ENCODE assay signal across 8 mouse cellular contexts in the genomic region with DNA sequence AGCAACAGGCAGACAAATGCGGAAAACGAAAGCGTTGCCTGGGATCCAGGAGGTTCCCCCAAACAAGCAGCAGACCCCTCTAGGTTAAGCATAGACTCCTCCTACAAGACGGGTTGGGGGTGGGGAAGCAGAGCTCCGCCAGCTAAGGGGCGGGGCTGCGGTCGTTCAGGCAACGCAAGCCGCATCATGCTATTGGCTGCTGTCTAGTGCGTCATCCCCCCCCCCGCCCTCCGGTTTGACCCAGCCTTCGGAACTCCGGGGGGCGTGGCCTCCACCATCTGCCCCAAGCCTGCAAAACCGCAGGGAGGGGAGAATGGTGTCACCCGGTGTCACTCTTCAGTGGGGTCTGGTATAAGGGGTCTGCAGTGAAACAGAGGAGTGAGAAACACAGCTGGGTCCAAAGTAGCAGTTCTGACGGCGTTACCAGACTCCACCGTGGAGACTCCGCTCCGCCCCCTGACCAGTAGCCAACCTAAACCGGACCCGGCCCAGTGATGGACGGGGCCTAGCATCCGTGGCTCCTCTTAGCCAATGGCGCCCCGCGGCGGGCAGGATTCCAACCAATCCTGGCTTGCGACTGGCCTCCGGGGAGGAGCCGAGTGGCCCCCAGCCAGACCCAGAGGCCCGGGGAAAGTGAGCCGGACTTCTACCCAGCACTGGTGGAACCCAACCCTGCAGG. TPM values are rescaled to one million over a fixed set of nuclear protein-coding genes. Genes with fewer than 3 reads are reported as not detected.
DNase-seq lines count a peak whose midpoint lies in the region; ATAC-seq lines count a peak whose summit lies in the region.

Sertad3 (plus strand) TSS at position 613 of the 679 bp plus-strand sequence.

- peak; percentile 100 for DNase-seq in NIH3T3 (ENCODE audit: low read depth)
- peak; percentile 100 for DNase-seq in cerebellum, postnatal 10 days
- peak; percentile 96 to 98 for DNase-seq in frontal cortex, postnatal 10 days (ENCODE audit: low spot score in 2 of 2)
- peak; percentile 97 for DNase-seq in layer of hippocampus, postnatal 25 days (ENCODE audit: extremely low spot score in 1 of 2, low spot score in 1 of 2)
- DNase-seq in lung, postnatal 25 days (ENCODE audit: low spot score) = peak; percentile 99
- DNase-seq in retina, embryonic 14.5 days (ENCODE audit: low spot score) = peak; percentile 99
- peak; percentile 99 for DNase-seq in thymus, postnatal 4 days

- no peaks in the 10 kb centered on the region for H3K9me3 ChIP-seq in hindbrain, embryonic 13.5 days

- no peaks in the 10 kb centered on the region for H3K27me3 ChIP-seq in hindbrain, embryonic 13.5 days

- peaks cover 11% of the 10 kb centered on the region; the same call in 1 of the 2 replicates for H3K36me3 ChIP-seq in hindbrain, embryonic 13.5 days

- peaks cover 11% of the 10 kb centered on the region for H3K4me1 ChIP-seq in hindbrain, embryonic 13.5 days (replicated peaks)

- peak within 1 kb of the TSS; percentile 86 for H3K27ac ChIP-seq in hindbrain, embryonic 13.5 days

- under 1% methylated on average over 36 of the region's 36 CpGs for WGBS in hindbrain, embryonic 13.5 days

- peak; percentile 92 for ATAC-seq in hindbrain, embryonic 13.5 days (ENCODE audit: low FRiP score)

- H3K4me2 ChIP-seq in hindbrain, embryonic 13.5 days = peak within 1 kb of the TSS; percentile 69

- peak within 1 kb of the TSS; percentile 56 for H3K4me3 ChIP-seq in hindbrain, embryonic 13.5 days

- H3K9ac ChIP-seq in hindbrain, embryonic 13.5 days = peak within 1 kb of the TSS; percentile 67

RNA-seq across cellular contexts. Expression of gene Sertad3, which starts in this region (rescaled TPM):
- polyA plus RNA-seq in hindbrain, embryonic 13.5 days (2015; fragmentation: Nextera tagmentation; extraction: Ambion mirVana) = 13.0 and 13.4 TPM in 2 replicates
- total RNA-seq in layer of hippocampus, postnatal 25 days (2021) = 1 to 10 TPM; 3.3 to 3.9 TPM

Comparison
In these comparisons a context has a peak if more than half of its experiments do, and no peak if none do; other contexts are left out.
1. Peak in every context shown above with its lines: DNase-seq, ATAC-seq, H3K4me3 ChIP-seq and H3K27ac ChIP-seq.